In genomic region chr11:70701984-70702733, GRCm38 (mm10) we compare ENCODE assay signal across 9 mouse cellular contexts. TPM values are rescaled to one million over a fixed set of nuclear protein-coding genes. Genes with fewer than 3 reads are reported as not detected.
DNase-seq lines count a peak whose midpoint lies in the region; ATAC-seq and TF ChIP-seq lines count a peak whose summit lies in the region.
"Had no signal": no experiment of that assay in that cellular context is flagged by ENCODE, and none has a peak within 500 bp of the region (broad histone marks: within the 10 kb centered on the region; RNA-seq: fewer than 3 reads in every experiment).

No protein-coding gene starts in this region.

- no peaks in the 10 kb centered on the region for H3K27me3 ChIP-seq in heart, adult 2 months (ENCODE audit: control insufficient read depth, insufficient read depth, low read length)
- no peaks in the 10 kb centered on the region for H3K27me3 ChIP-seq in embryonic facial prominence, embryonic 15.5 days
- no peaks in the 10 kb centered on the region for H3K27me3 ChIP-seq in hindbrain, postnatal 0 days (ENCODE audit: insufficient read depth, low read length)
- no peaks in the 10 kb centered on the region for H3K27me3 ChIP-seq in midbrain, embryonic 16.5 days (ENCODE audit: control insufficient read depth, insufficient read depth, low read depth, low read length)

- 49% methylated on average over 6 of the region's 6 CpGs for WGBS in heart, adult 2 months
- 77% methylated on average over 6 of the region's 6 CpGs for WGBS in embryonic facial prominence, embryonic 15.5 days
- WGBS in hindbrain, postnatal 0 days: 81% methylated on average over 6 of the region's 6 CpGs
- 83% methylated on average over 6 of the region's 6 CpGs for WGBS in midbrain, embryonic 16.5 days

- H3K27ac ChIP-seq in heart, adult 2 months: peak overlapping the region; percentile 100
- no peak overlapping the region for H3K27ac ChIP-seq in embryonic facial prominence, embryonic 15.5 days (replicated peaks)
- H3K27ac ChIP-seq in hindbrain, postnatal 0 days: no peak overlapping the region; the same call in 1 of the 2 replicates
- no peak overlapping the region for H3K27ac ChIP-seq in midbrain, embryonic 16.5 days (ENCODE audit: low read length)

- TF ChIP-seq CTCF in heart, adult 2 months (IDR thresholded peaks at IDR 0.05): no peak
- no peak for TF ChIP-seq CTCF in hindbrain, postnatal 0 days (IDR thresholded peaks at IDR 0.05; ENCODE audit: low read depth)

- intact Hi-C loops in heart, adult 2 months (cut with DNase I): loop anchor here (2.0 kb wide), 1 partner anchor 55 kb away; the partner anchor contains the start of genes Rnf167 and Slc25a11
- intact Hi-C loops in heart, postnatal 14 days (cut with DNase I): loop anchor here (5.0 kb wide), 1 partner anchor 50 kb away; no protein-coding TSS in a partner anchor

- H3K36me3 ChIP-seq in heart, adult 2 months (ENCODE audit: control insufficient read depth, insufficient read depth, low read length): peaks cover 5% of the 10 kb centered on the region; the same call in 1 of the 2 replicates
- H3K36me3 ChIP-seq in embryonic facial prominence, embryonic 15.5 days: peaks cover 42% of the 10 kb centered on the region
- peaks cover 27% of the 10 kb centered on the region for H3K36me3 ChIP-seq in hindbrain, postnatal 0 days (ENCODE audit: insufficient read depth, low read length)
- H3K36me3 ChIP-seq in midbrain, embryonic 16.5 days (ENCODE audit: control insufficient read depth, insufficient read depth, low read length): peaks cover 11% of the 10 kb centered on the region

- H3K4me2 ChIP-seq in embryonic facial prominence, embryonic 15.5 days (replicated peaks): peak overlapping the region; percentile 81
- H3K4me2 ChIP-seq in hindbrain, postnatal 0 days (ENCODE audit: low read depth, low read length): peak overlapping the region; percentile 94
- H3K4me2 ChIP-seq in midbrain, embryonic 16.5 days (ENCODE audit: low read length): peak overlapping the region; percentile 77

- peak overlapping the region; percentile 91 for H3K9ac ChIP-seq in heart, adult 2 months (ENCODE audit: low read depth, low read length)
- H3K9ac ChIP-seq in embryonic facial prominence, embryonic 15.5 days: peak overlapping the region; percentile 98; the same call in 1 of the 2 replicates
- H3K9ac ChIP-seq in hindbrain, postnatal 0 days (replicated peaks; ENCODE audit: low read length): peak overlapping the region; percentile 90; the same call in 1 of the 2 replicates
- 0 out of 2 replicates have a peak overlapping the region, but pooled peaks have one; percentile 38 for H3K9ac ChIP-seq in midbrain, embryonic 16.5 days (ENCODE audit: low read depth, low read length)

- peak overlapping the region; percentile 92 for H3K4me3 ChIP-seq in heart, adult 2 months
- peak overlapping the region; percentile 97 for H3K4me3 ChIP-seq in embryonic facial prominence, embryonic 15.5 days (replicated peaks)
- H3K4me3 ChIP-seq in hindbrain, postnatal 0 days (ENCODE audit: low read length): no peak overlapping the region
- peak overlapping the region; percentile 76; the same call in 1 of the 2 replicates for H3K4me3 ChIP-seq in midbrain, embryonic 16.5 days (ENCODE audit: low read depth, low read length)

- peaks cover 2% of the 10 kb centered on the region; the same call in 1 of the 2 replicates for H3K79me2 ChIP-seq in heart, adult 2 months (replicated peaks; ENCODE audit: control insufficient read depth, insufficient read depth, low read length)

- DNase-seq in heart, adult 2 months: peak; percentile 45 to 47
- no peak for DNase-seq in heart, postnatal 14 days
- DNase-seq in hindbrain, postnatal 0 days (ENCODE audit: low spot score): no peak
- DNase-seq in left cerebral cortex, adult 8-10 months (ENCODE audit: low spot score in 2 of 2): no peak
- no peak for DNase-seq in adrenal gland, postnatal 10 days
- DNase-seq in cerebellum, postnatal 36 days: no peak
- DNase-seq: cerebellum, adult 9-10 months had no signal

- no peak for TF ChIP-seq EP300 in heart, adult 2 months (IDR thresholded peaks at IDR 0.05; ENCODE audit: insufficient read depth, low read depth, low read length)

- no peaks in the 10 kb centered on the region for H3K9me3 ChIP-seq in embryonic facial prominence, embryonic 15.5 days (replicated peaks)
- H3K9me3 ChIP-seq in hindbrain, postnatal 0 days (ENCODE audit: low read length): no peaks in the 10 kb centered on the region
- H3K9me3 ChIP-seq in midbrain, embryonic 16.5 days (replicated peaks; ENCODE audit: control insufficient read depth, low read length, poor library complexity, severe bottlenecking): no peaks in the 10 kb centered on the region

- 0 out of 2 replicates have a peak, but pooled peaks have one; percentile 15 for TF ChIP-seq POLR2A in heart, adult 2 months (IDR thresholded peaks at IDR 0.05; ENCODE audit: insufficient read depth, low read depth, low read length)

- H3K4me1 ChIP-seq in heart, adult 2 months (ENCODE audit: control insufficient read depth, insufficient read depth, low read length): peaks cover 6% of the 10 kb centered on the region
- peaks cover 27% of the 10 kb centered on the region for H3K4me1 ChIP-seq in embryonic facial prominence, embryonic 15.5 days
- H3K4me1 ChIP-seq in hindbrain, postnatal 0 days (ENCODE audit: insufficient read depth, low read length): peaks cover 14% of the 10 kb centered on the region
- H3K4me1 ChIP-seq in midbrain, embryonic 16.5 days (ENCODE audit: control insufficient read depth, insufficient read depth, low read length): peaks cover 20% of the 10 kb centered on the region

- ATAC-seq in embryonic facial prominence, embryonic 15.5 days (ENCODE audit: insufficient number of reproducible peaks, low FRiP score, low TSS enrichment, low read depth): no peak
- ATAC-seq in hindbrain, postnatal 0 days: no peak
- no peak for ATAC-seq in midbrain, embryonic 16.5 days

RNA-seq across cellular contexts. Expression of gene Kif1c, which starts 1.8 kb away (rescaled TPM):
- total RNA-seq in heart, adult 2 months (2021): 100 to 1,000 TPM; 477 to 524 TPM
- polyA plus RNA-seq in heart, adult 2 months (2012; rRNA removed): 153 and 228 TPM in 2 replicates
- total RNA-seq in heart, postnatal 14 days (2021): 100 to 1,000 TPM; 322 to 323 TPM
- polyA plus RNA-seq in embryonic facial prominence, embryonic 15.5 days (2015; fragmentation: Nextera tagmentation; extraction: Ambion mirVana): 4.7 and 5.9 TPM in 2 replicates
- total RNA-seq in hindbrain, postnatal 0 days (2014; rRNA removed): 27.3 and 31.5 TPM in 2 replicates
- 1.7 and 1.9 TPM in 2 replicates for polyA plus RNA-seq in hindbrain, postnatal 0 days (2015; fragmentation: Nextera tagmentation; extraction: Ambion mirVana)
- polyA plus RNA-seq in midbrain, embryonic 16.5 days (2015; fragmentation: Nextera tagmentation; extraction: Ambion mirVana): 1.3 and 1.5 TPM in 2 replicates
- 10 to 100 TPM; 59.3 to 70.2 (median 65.8) TPM for total RNA-seq in left cerebral cortex, adult 8-10 months (2022)
- 100 to 1,000 TPM; 156 to 176 TPM for total RNA-seq in adrenal gland, postnatal 10 days (2021)

RNA-seq across cellular contexts. Expression of gene Inca1, which starts 2.2 kb away (rescaled TPM):
- total RNA-seq in heart, adult 2 months (2021): 1 to 10 TPM; 6.3 to 6.9 TPM
- 4.6 and 5.4 TPM in 2 replicates for polyA plus RNA-seq in heart, adult 2 months (2012; rRNA removed)
- 1 to 10 TPM; 3.0 to 4.7 TPM for total RNA-seq in heart, postnatal 14 days (2021)
- 1.2 and 1.6 TPM in 2 replicates for polyA plus RNA-seq in embryonic facial prominence, embryonic 15.5 days (2015; fragmentation: Nextera tagmentation; extraction: Ambion mirVana)
- total RNA-seq in hindbrain, postnatal 0 days (2014; rRNA removed): 0.72 and 0.94 TPM in 2 replicates
- polyA plus RNA-seq in hindbrain, postnatal 0 days (2015; fragmentation: Nextera tagmentation; extraction: Ambion mirVana): 2.3 and 3.1 TPM in 2 replicates
- 1.2 and 1.5 TPM in 2 replicates for polyA plus RNA-seq in midbrain, embryonic 16.5 days (2015; fragmentation: Nextera tagmentation; extraction: Ambion mirVana)
- 1 to 10 TPM; 1.6 to 2.7 (median 2.3) TPM for total RNA-seq in left cerebral cortex, adult 8-10 months (2022)
- 10 to 100 TPM; 13.8 to 18.9 TPM for total RNA-seq in adrenal gland, postnatal 10 days (2021)

RNA-seq across cellular contexts. Expression of gene Camta2, which starts 14.3 kb away (rescaled TPM):
- 10 to 100 TPM; 37.8 to 37.9 TPM for total RNA-seq in heart, adult 2 months (2021)
- 27.6 and 32.5 TPM in 2 replicates for polyA plus RNA-seq in heart, adult 2 months (2012; rRNA removed)
- total RNA-seq in heart, postnatal 14 days (2021): 10 to 100 TPM; 38.3 to 40.0 TPM
- 14.5 and 17.5 TPM in 2 replicates for polyA plus RNA-seq in embryonic facial prominence, embryonic 15.5 days (2015; fragmentation: Nextera tagmentation; extraction: Ambion mirVana)
- 23.2 and 26.7 TPM in 2 replicates for total RNA-seq in hindbrain, postnatal 0 days (2014; rRNA removed)
- polyA plus RNA-seq in hindbrain, postnatal 0 days (2015; fragmentation: Nextera tagmentation; extraction: Ambion mirVana): 24.5 and 24.6 TPM in 2 replicates
- 22.1 and 22.4 TPM in 2 replicates for polyA plus RNA-seq in midbrain, embryonic 16.5 days (2015; fragmentation: Nextera tagmentation; extraction: Ambion mirVana)
- 100 to 1,000 TPM; 185 to 201 (median 191) TPM for total RNA-seq in left cerebral cortex, adult 8-10 months (2022)
- 10 to 100 TPM; 34.3 to 43.8 TPM for total RNA-seq in adrenal gland, postnatal 10 days (2021)

RNA-seq across cellular contexts. Expression of gene Spag7, which starts 32.9 kb away (rescaled TPM):
- total RNA-seq in heart, adult 2 months (2021): 10 to 100 TPM; 82.8 to 99.4 TPM
- 72.9 and 87.8 TPM in 2 replicates for polyA plus RNA-seq in heart, adult 2 months (2012; rRNA removed)
- 10 to 100 TPM; 83.4 to 84.4 TPM for total RNA-seq in heart, postnatal 14 days (2021)
- 155 and 164 TPM in 2 replicates for polyA plus RNA-seq in embryonic facial prominence, embryonic 15.5 days (2015; fragmentation: Nextera tagmentation; extraction: Ambion mirVana)
- total RNA-seq in hindbrain, postnatal 0 days (2014; rRNA removed): 31.9 and 43.1 TPM in 2 replicates
- 138 and 142 TPM in 2 replicates for polyA plus RNA-seq in hindbrain, postnatal 0 days (2015; fragmentation: Nextera tagmentation; extraction: Ambion mirVana)
- polyA plus RNA-seq in midbrain, embryonic 16.5 days (2015; fragmentation: Nextera tagmentation; extraction: Ambion mirVana): 151 and 157 TPM in 2 replicates
- 10 to 100 TPM; 52.5 to 69.9 (median 59.3) TPM for total RNA-seq in left cerebral cortex, adult 8-10 months (2022)
- 10 to 100 TPM; 66.5 to 72.6 TPM for total RNA-seq in adrenal gland, postnatal 10 days (2021)

RNA-seq across cellular contexts. Expression of gene Eno3, which starts 45.2 kb away (rescaled TPM):
- 1,000 to 10,000 TPM; 1,523 to 1,659 TPM for total RNA-seq in heart, adult 2 months (2021)
- 1,222 and 1,919 TPM in 2 replicates for polyA plus RNA-seq in heart, adult 2 months (2012; rRNA removed)
- 1,000 to 10,000 TPM; 1,878 to 1,971 TPM for total RNA-seq in heart, postnatal 14 days (2021)
- polyA plus RNA-seq in embryonic facial prominence, embryonic 15.5 days (2015; fragmentation: Nextera tagmentation; extraction: Ambion mirVana): 81.9 and 112 TPM in 2 replicates
- total RNA-seq in hindbrain, postnatal 0 days (2014; rRNA removed): 12.4 and 17.7 TPM in 2 replicates
- polyA plus RNA-seq in hindbrain, postnatal 0 days (2015; fragmentation: Nextera tagmentation; extraction: Ambion mirVana): 5.9 and 8.3 TPM in 2 replicates
- polyA plus RNA-seq in midbrain, embryonic 16.5 days (2015; fragmentation: Nextera tagmentation; extraction: Ambion mirVana): 6.0 and 8.1 TPM in 2 replicates
- total RNA-seq in left cerebral cortex, adult 8-10 months (2022): 10 to 100 TPM; 10.5 to 14.1 (median 12.5) TPM
- 100 to 1,000 TPM in 1 of 2 experiments, 10 to 100 TPM in 1; 89.5 to 224 TPM for total RNA-seq in adrenal gland, postnatal 10 days (2021)

Comparison
In these comparisons a context has a peak if more than half of its experiments do, and no peak if none do; other contexts are left out.
1. DNase-seq: peak in heart, adult 2 months (2 of 2); none in heart, postnatal 14 days (0 of 2), hindbrain, postnatal 0 days (single experiment), left cerebral cortex, adult 8-10 months (0 of 2), adrenal gland, postnatal 10 days (single experiment) and cerebellum, postnatal 36 days (0 of 2).
2. H3K9ac ChIP-seq: peak in every context shown above with its lines; median percentile 98 in embryonic facial prominence, embryonic 15.5 days; 91 in heart, adult 2 months; 90 in hindbrain, postnatal 0 days; 38 in midbrain, embryonic 16.5 days.
3. Peak in every context shown above with its lines, with median percentiles within 50 percentile points of each other: H3K4me2 ChIP-seq.